Mouse (Mus musculus) cerebellum, adult 2 months (tissue): Measurements from ENCODE around the gene Atp8b4. TPM values are rescaled to one million over a fixed set of nuclear protein-coding genes. Genes with fewer than 3 reads are reported as not detected.
A peak's percentile ranks its signal among the peaks of the same experiment; 100 is the strongest.

Experiments
- DNase-seq, 2 experiments: peaks; one replicate each; pipeline ENCODE4 v3.0.0; 2021
- H3K27ac ChIP-seq: fragments of 200-500 bp; 2 replicates; pipeline ENCODE4 v1.5.1; 2012; ENCODE audit warnings: low read length, control low read depth, inconsistent platforms; ENCODE audit not compliant: insufficient read depth
- H3K27me3 ChIP-seq: fragments of 200-500 bp; 2 replicates; pipeline ENCODE4 v1.6.1; 2012; ENCODE audit warnings: inconsistent platforms, mild to moderate bottlenecking, low read length, moderate library complexity; ENCODE audit not compliant: control insufficient read depth, insufficient read depth
- H3K4me1 ChIP-seq: fragments of 200-500 bp; 2 replicates; pipeline ENCODE4 v1.6.1; 2011; ENCODE audit warnings: low read length; ENCODE audit not compliant: control insufficient read depth, insufficient read depth
- H3K4me3 ChIP-seq: fragments of 200-500 bp; replicated peaks from 2 replicates; pipeline ENCODE3; 2011; ENCODE audit warnings: mild to moderate bottlenecking, low read depth, low read length, control low read depth; ENCODE audit not compliant: insufficient read depth
- CTCF ChIP-seq: fragments of 200-500 bp; IDR thresholded peaks from 2 replicates; pipeline ENCODE4 v1.5.1; 2011; ENCODE audit warnings: low read depth, mild to moderate bottlenecking, control low read depth, low read length, moderate library complexity, borderline replicate concordance; ENCODE audit not compliant: insufficient read depth
- POLR2A ChIP-seq: fragments of 200-500 bp; IDR thresholded peaks from 2 replicates; pipeline ENCODE4 v1.6.1; 2011; ENCODE audit warnings: low read length, control low read depth, borderline replicate concordance; ENCODE audit not compliant: insufficient read depth
- WGBS: fragments of 180-500 bp; shearing (Covaris S2); methylation state at CpG from one replicate; pipeline ENCODE4 v1.1.7; 2018; 5-methylcytosine and 5-hydroxymethylcytosine counted together
- polyA plus RNA-seq: library from polyadenylated mRNA; depleted of rRNA; stranded (reverse); fragments of >200 nt; gene quantifications from 2 replicates; pipeline ENCODE4 v1.2.3, GENCODE M21; 2012

Gene Atp8b4
- polyA plus RNA-seq, 1 experiment, result 0.02 TPM

DNA sequence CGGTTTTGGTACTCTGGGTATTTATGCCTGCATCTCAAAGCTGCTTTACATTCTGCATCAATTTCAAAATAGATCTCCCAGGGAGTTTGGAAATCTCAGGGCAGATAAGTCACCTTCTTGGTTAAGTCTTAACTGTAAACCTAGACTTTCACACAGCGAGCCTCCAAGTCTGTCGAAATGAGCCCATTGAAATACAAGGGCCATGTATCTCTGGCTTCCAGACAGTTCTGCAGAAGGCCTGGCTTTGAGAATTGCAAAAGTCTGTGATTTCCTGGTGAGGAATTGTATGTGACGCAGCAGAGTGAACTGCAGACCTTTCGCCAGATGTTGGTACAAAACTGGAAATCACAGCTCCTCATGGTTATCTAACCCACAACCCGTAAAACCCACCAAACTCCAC, 182.4 kb downstream of the Atp8b4 start:
- H3K4me3 ChIP-seq, result no peak overlapping the region
- no peak overlapping the region for H3K27ac ChIP-seq
- WGBS, result 93% methylated on average over 6 of the region's 6 CpGs
- TF ChIP-seq POLR2A, result no peak
- TF ChIP-seq CTCF, result no peak
- H3K27me3 ChIP-seq, result no peaks in the 10 kb centered on the region
- DNase-seq, result no peak
- H3K4me1 ChIP-seq, result no peaks in the 10 kb centered on the region

DNA sequence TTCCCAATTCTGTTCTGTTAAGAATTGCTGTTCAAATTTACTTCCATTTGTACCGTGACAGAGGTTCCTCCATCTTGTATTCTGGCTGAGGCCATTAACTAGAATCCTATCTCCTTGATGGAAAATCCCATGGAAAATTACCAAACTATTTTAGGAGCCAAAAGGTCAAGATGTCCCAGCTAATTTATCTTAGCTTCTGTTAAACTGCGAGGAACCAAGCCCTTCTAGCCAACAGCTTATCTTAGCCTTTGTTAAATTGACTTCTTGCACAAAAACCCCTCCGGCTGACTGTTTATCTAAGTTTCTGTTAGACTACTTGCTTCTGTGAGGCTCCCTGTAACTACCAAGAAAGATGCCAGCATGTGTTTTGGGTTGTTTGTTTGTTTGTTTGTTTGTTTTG, 183.5 kb downstream of the Atp8b4 start:
- Histone ChIP-seq H3K4me1 (no peaks in the 10 kb centered on the region), H3K4me3 (no peak overlapping the region), H3K27ac (no peak overlapping the region), H3K27me3 (no peaks in the 10 kb centered on the region)
- 80% methylated on average over 3 of the region's 3 CpGs for WGBS
- DNase-seq, result no peak
- TF ChIP-seq POLR2A (no peak), CTCF (no peak)

- DNase-seq, result no peak
- H3K4me3 ChIP-seq, result no peak overlapping the region
- 89% methylated on average over 2 of the region's 2 CpGs for WGBS
- no peaks in the 10 kb centered on the region for H3K4me1 ChIP-seq
- TF ChIP-seq POLR2A (no peak), CTCF (no peak)
- no peaks in the 10 kb centered on the region for H3K27me3 ChIP-seq
- H3K27ac ChIP-seq, result no peak overlapping the region
Measured at GRCm38 (mm10) chr2:126316346-126316745, 184.1 kb downstream of the Atp8b4 start.

GRCm38 (mm10) chr2:126311056-126311455, 189.4 kb downstream of the Atp8b4 start:
- no peaks in the 10 kb centered on the region for H3K27me3 ChIP-seq
- TF ChIP-seq POLR2A (no peak), CTCF (no peak)
- no peak overlapping the region for H3K4me3 ChIP-seq
- no peaks in the 10 kb centered on the region for H3K4me1 ChIP-seq
- 48% methylated on average over 1 of the region's 1 CpGs for WGBS
- no peak overlapping the region for H3K27ac ChIP-seq
- DNase-seq, result no peak

GRCm38 (mm10) chr2:126309994-126310393, 190.5 kb downstream of the Atp8b4 start:
- Histone ChIP-seq H3K4me3 (no peak overlapping the region), H3K27me3 (no peaks in the 10 kb centered on the region), H3K4me1 (no peaks in the 10 kb centered on the region), H3K27ac (no peak overlapping the region)
- no peak for TF ChIP-seq POLR2A
- no peak for TF ChIP-seq CTCF
- DNase-seq, result no peak
- 87% methylated on average over 4 of the region's 4 CpGs for WGBS

DNA sequence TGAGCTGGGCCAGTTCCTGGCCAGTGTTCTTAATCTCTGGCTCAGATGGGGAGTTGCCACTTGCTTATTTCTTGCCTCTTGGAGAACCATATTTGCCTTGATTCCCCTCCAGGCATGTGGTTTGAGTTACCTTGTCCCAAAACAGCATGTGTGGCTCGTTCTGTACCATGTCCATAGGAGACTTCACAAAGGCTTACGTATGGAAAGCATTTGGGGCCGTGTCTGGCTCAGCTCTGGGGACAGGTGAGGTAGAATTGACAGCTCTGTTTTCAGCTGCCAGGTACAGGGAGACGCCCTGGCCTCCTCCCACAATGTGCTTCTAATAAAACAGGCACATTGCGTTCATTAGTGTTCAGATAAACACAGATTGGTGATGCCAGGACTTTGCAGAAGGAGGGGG, 195.9 kb downstream of the Atp8b4 start:
- TF ChIP-seq CTCF (no peak), POLR2A (no peak)
- no peak overlapping the region for H3K4me3 ChIP-seq
- H3K27me3 ChIP-seq, result no peaks in the 10 kb centered on the region
- no peak overlapping the region for H3K27ac ChIP-seq
- DNase-seq, result no peak
- WGBS, result 86% methylated on average over 5 of the region's 5 CpGs
- no peaks in the 10 kb centered on the region for H3K4me1 ChIP-seq

- Histone ChIP-seq H3K4me1 (no peaks in the 10 kb centered on the region), H3K27me3 (no peaks in the 10 kb centered on the region), H3K4me3 (no peak overlapping the region), H3K27ac (no peak overlapping the region)
- 33% methylated on average over 3 of the region's 3 CpGs for WGBS
- TF ChIP-seq CTCF, result no peak
- no peak for TF ChIP-seq POLR2A
- DNase-seq, result no peak
Measured at GRCm38 (mm10) chr2:126303226-126303625, 197.2 kb downstream of the Atp8b4 start.

- TF ChIP-seq CTCF, result no peak
- peak in 1 of 2 experiments; percentile 5 for DNase-seq
- no peaks in the 10 kb centered on the region for H3K27me3 ChIP-seq
- no peak overlapping the region for H3K4me3 ChIP-seq
- no peak overlapping the region for H3K27ac ChIP-seq
- 8% methylated on average over 3 of the region's 3 CpGs for WGBS
- no peaks in the 10 kb centered on the region for H3K4me1 ChIP-seq
Measured at GRCm38 (mm10) chr2:126302381-126302780, 198.1 kb downstream of the Atp8b4 start.

DNA sequence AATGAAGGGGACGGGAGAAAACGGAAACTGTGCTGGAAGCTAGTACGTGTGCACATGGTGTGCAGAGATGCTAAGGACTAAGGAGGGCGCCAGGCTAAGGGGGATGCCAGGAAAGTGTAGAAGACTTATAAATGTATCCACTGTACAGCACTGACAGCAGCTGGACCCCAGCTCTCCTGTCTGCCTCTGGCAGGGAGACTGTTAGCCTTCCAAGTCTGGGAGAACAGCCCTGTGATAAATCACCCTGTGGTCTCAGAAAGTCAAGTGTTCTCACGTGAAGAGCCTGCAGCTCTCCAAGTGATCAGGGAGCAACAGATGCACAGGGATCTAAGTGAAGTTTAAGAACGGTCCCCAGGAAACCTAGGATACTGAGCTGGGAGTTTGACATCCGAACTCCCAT, 209.8 kb downstream of the Atp8b4 start:
- TF ChIP-seq CTCF (no peak), POLR2A (no peak)
- Histone ChIP-seq H3K4me3 (no peak overlapping the region), H3K4me1 (no peaks in the 10 kb centered on the region), H3K27ac (no peak overlapping the region), H3K27me3 (no peaks in the 10 kb centered on the region)
- DNase-seq, result no peak
- WGBS, result 59% methylated on average over 7 of the region's 7 CpGs

- TF ChIP-seq CTCF (no peak), POLR2A (no peak)
- Histone ChIP-seq H3K27ac (no peak overlapping the region), H3K27me3 (no peaks in the 10 kb centered on the region), H3K4me3 (no peak overlapping the region), H3K4me1 (no peaks in the 10 kb centered on the region)
- no peak for DNase-seq
- WGBS, result 94% methylated on average over 5 of the region's 5 CpGs
Measured at GRCm38 (mm10) chr2:126287942-126288341, 212.5 kb downstream of the Atp8b4 start.
